Mouse (Mus musculus) forebrain, embryonic 14.5 days (tissue): Measurements from ENCODE around the gene Gm30191. TPM values are rescaled to one million over a fixed set of nuclear protein-coding genes. Genes with fewer than 3 reads are reported as not detected.
A peak's percentile ranks its signal among the peaks of the same experiment; 100 is the strongest.
"Not testable (repeated sequence)": the region's sequence is repeated elsewhere in the genome, so short reads cannot be mapped to it uniquely, and the experiment has no call there.

Experiments
- ATAC-seq: fragments of 200-750 bp; cut with Nextera tagmentation; 2 replicates; pipeline ENCODE4 v1.8.0; 2017; ENCODE audit warnings: mild to moderate bottlenecking, moderate library complexity
- DNase-seq: peaks from one replicate; pipeline ENCODE4 v3.0.0-alpha.2; 2015; ENCODE audit warnings: low spot score
- H3K27ac ChIP-seq: fragments of 300-500 bp; sonication (generic); 2 replicates; pipeline ENCODE4 v1.5.1; 2014; ENCODE audit warnings: low read depth, mild to moderate bottlenecking, control low read depth, low read length, moderate library complexity
- H3K27me3 ChIP-seq: fragments of 300-500 bp; sonication (generic); replicated peaks from 2 replicates; pipeline ENCODE4 v1.6.1; 2014; ENCODE audit warnings: low read length, control low read depth, mixed read lengths; ENCODE audit not compliant: control insufficient read depth, insufficient read depth
- H3K36me3 ChIP-seq: fragments of 300-500 bp; sonication (generic); 2 replicates; pipeline ENCODE4 v1.6.1; 2014; ENCODE audit warnings: low read length, control low read depth; ENCODE audit not compliant: control insufficient read depth, insufficient read depth
- H3K4me1 ChIP-seq: fragments of 300-500 bp; sonication (generic); 2 replicates; pipeline ENCODE4 v1.6.1; 2014; ENCODE audit warnings: antibody characterized with exemption, low read length, control low read depth; ENCODE audit not compliant: control insufficient read depth, insufficient read depth
- H3K4me2 ChIP-seq: fragments of 300-500 bp; sonication (generic); 2 replicates; pipeline ENCODE4 v1.6.1; 2014; ENCODE audit warnings: mild to moderate bottlenecking, control low read depth, low read length
- H3K4me3 ChIP-seq: fragments of 300-500 bp; sonication (generic); 2 replicates; pipeline ENCODE4 v1.5.1; 2014; ENCODE audit warnings: low read depth, low read length, control low read depth
- H3K9ac ChIP-seq: fragments of 300-500 bp; sonication (generic); 2 replicates; pipeline ENCODE4 v1.6.1; 2014; ENCODE audit warnings: mild to moderate bottlenecking, low read length, control low read depth, moderate library complexity
- H3K9me3 ChIP-seq: fragments of 300-500 bp; sonication (generic); replicated peaks from 2 replicates; pipeline ENCODE4 v1.6.1; 2016; ENCODE audit warnings: low read length, control low read depth, mixed read lengths; ENCODE audit not compliant: control insufficient read depth
- WGBS: fragments of 180-500 bp; shearing (Covaris S2); extraction: QIAGEN DNeasy Blood & Tissue Kit; methylation state at CpG from one replicate; pipeline ENCODE4 v1.1.7; 2014; 5-methylcytosine and 5-hydroxymethylcytosine counted together
- polyA plus RNA-seq: library from polyadenylated mRNA; unstranded; fragments of >200 nt; fragmentation: Nextera tagmentation; extraction: Ambion mirVana; gene quantifications from 2 replicates; pipeline ENCODE4 v1.2.1, GENCODE M21; 2014

The Gm30191 gene
- polyA plus RNA-seq, 1 experiment from 2014 or later = not detected

DNA sequence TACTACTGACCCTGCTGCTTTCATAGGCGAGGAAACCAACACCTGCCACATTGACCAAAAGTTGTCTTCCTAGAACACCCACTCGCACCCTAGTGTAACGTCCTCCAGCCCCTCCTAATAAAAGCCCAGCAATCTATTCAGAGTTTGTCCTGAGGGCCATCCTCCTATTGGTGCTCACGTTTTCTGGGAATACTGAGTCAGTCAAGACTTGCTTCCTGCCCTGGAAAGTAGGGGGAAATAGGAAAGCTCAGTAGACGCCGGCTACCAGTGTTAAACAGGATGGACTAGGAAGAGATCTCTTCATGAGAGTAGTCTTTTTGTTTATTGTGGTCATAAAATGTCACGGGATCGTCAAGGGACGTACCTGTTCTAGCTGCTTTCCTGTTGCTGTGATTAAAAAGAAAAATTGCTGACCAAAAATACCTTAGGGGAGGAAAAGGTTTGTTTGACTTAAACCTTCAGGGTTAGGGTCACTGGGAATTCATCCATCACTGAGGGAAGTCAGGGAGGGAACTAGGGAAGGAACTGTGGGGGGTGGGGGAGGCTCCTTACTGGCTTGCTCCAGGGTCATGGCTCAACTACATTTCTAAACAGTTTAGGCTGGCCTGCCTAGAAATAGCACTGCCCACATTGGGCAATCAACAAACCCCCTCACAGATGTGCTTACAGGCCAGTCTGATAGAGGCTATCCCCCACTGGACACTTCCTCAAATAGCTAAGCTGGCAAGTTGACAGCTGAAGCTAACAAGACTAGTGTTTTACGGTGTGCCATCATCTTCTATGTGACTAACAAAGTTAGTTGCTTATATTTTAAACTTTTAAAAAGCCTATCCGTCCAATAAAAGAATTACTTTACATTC, 41.9 kb downstream of the Gm30191 start:
- WGBS = 52% methylated on average over 11 of the region's 11 CpGs
- no peak for DNase-seq

DNA sequence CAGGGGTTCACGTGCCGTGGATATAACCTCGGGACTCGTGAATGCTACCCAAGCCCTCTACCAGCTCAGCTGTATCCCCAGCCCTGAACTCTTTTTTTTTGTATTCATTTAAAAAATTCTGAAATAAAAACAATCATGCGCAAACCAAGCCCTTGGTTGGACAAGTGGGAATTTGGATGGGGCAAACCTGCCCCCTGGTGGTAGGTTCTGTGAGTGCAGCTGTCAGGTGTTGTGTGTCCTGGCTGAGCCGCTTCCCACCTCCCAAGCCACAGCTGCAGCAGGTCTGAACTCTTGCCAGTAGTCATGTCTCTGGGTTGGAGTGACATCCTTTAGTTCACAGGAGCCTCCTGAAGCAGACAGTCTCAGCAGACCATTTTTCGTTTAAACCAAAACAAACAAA, 45.3 kb downstream of the Gm30191 start:
- peak; percentile 81 for DNase-seq
- H3K27ac ChIP-seq = no peak overlapping the region
- ATAC-seq = no peak
- H3K9me3 ChIP-seq = no peaks in the 10 kb centered on the region
- H3K4me2 ChIP-seq = no peak overlapping the region
- no peaks in the 10 kb centered on the region for H3K27me3 ChIP-seq
- H3K4me3 ChIP-seq = no peak overlapping the region
- no peaks in the 10 kb centered on the region for H3K36me3 ChIP-seq
- H3K9ac ChIP-seq = no peak overlapping the region
- WGBS = 18% methylated on average over 7 of the region's 7 CpGs
- peaks cover 6% of the 10 kb centered on the region for H3K4me1 ChIP-seq

More for the DNA sequence above, 41.9 kb downstream of the Gm30191 start:
- no peak for ATAC-seq
- Histone ChIP-seq H3K4me1 (peaks cover 11% of the 10 kb centered on the region), H3K9me3 (no peaks in the 10 kb centered on the region), H3K27ac (peak overlapping the region; percentile 100), H3K27me3 (no peaks in the 10 kb centered on the region), H3K4me2 (peak overlapping the region; percentile 76), H3K36me3 (peaks cover 8% of the 10 kb centered on the region), H3K9ac (peak overlapping the region; percentile 99), H3K4me3 (peak overlapping the region; percentile 96)

GRCm38 (mm10) chr4:134293061-134293691, 46.4 kb downstream of the Gm30191 start:
- Histone ChIP-seq H3K4me3 (no peak overlapping the region), H3K27ac (no peak overlapping the region), H3K4me1 (peaks cover 5% of the 10 kb centered on the region), H3K27me3 (no peaks in the 10 kb centered on the region), H3K36me3 (no peaks in the 10 kb centered on the region), H3K4me2 (no peak overlapping the region), H3K9ac (no peak overlapping the region), H3K9me3 (no peaks in the 10 kb centered on the region)
- DNase-seq = no peak
- no peak for ATAC-seq
- 76% methylated on average over 18 of the region's 18 CpGs for WGBS

GRCm38 (mm10) chr4:134293692-134294163, 47.0 kb downstream of the Gm30191 start:
- Histone ChIP-seq H3K4me2 (no peak overlapping the region), H3K36me3 (no peaks in the 10 kb centered on the region), H3K27me3 (no peaks in the 10 kb centered on the region), H3K9ac (no peak overlapping the region), H3K9me3 (no peaks in the 10 kb centered on the region), H3K4me1 (no peaks in the 10 kb centered on the region), H3K27ac (no peak overlapping the region), H3K4me3 (no peak overlapping the region)
- ATAC-seq (no peak), DNase-seq (no peak)
- WGBS = 79% methylated on average over 9 of the region's 9 CpGs

DNA sequence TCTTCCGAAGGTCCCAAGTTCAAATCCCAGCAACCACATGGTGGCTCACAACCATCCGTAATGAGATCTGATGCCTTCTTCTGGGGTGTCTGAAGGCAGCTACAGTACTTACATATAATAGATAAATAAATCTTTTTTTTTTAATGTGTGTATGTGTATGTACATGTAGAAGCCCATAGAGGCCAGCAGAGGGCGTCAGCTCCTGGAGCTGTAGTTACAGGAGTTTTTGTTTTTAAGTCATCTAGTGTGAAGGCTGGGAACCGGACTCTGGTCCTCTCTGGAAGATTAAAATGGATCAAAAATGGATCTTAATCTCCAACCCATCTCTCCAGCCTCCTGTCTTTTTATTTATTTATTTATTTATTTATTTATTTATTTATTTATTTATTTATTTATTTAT, 49.4 kb downstream of the Gm30191 start:
- H3K27me3 ChIP-seq, H3K4me3 ChIP-seq, H3K36me3 ChIP-seq, ATAC-seq, H3K27ac ChIP-seq, H3K4me1 ChIP-seq, DNase-seq, H3K4me2 ChIP-seq, H3K9me3 ChIP-seq, H3K9ac ChIP-seq: not testable (repeated sequence)
- 84% methylated on average over 4 of the region's 4 CpGs for WGBS

DNA sequence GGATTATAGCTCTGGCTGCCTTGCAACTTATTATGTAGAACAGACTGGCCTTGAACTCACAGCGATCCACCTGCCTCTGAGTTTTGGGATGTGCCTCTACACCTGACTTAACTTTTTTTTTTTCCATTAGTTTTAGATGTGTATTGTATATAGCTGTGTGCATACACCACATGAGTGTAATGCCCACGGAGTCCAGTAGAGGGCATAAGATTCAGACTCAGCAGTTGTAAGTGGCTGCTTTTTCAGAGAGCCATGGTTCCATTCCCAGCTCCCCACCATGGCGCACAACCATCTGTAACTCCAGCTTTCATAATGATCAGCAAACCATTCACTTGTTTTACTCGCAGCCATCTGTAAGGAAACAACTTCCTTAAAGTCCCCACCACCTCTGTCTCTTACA, 49.8 kb downstream of the Gm30191 start:
- DNase-seq = no peak

GRCm38 (mm10) chr4:134297369-134297768, 50.6 kb downstream of the Gm30191 start:
- ATAC-seq = no peak

More for the DNA sequence above, 49.8 kb downstream of the Gm30191 start:
- Histone ChIP-seq H3K4me3 (no peak overlapping the region), H3K27me3 (no peaks in the 10 kb centered on the region), H3K9me3 (no peaks in the 10 kb centered on the region), H3K36me3 (no peaks in the 10 kb centered on the region), H3K4me2 (no peak overlapping the region), H3K9ac (no peak overlapping the region), H3K4me1 (no peaks in the 10 kb centered on the region), H3K27ac (no peak overlapping the region)
- 96% methylated on average over 4 of the region's 4 CpGs for WGBS
- ATAC-seq = no peak

DNA sequence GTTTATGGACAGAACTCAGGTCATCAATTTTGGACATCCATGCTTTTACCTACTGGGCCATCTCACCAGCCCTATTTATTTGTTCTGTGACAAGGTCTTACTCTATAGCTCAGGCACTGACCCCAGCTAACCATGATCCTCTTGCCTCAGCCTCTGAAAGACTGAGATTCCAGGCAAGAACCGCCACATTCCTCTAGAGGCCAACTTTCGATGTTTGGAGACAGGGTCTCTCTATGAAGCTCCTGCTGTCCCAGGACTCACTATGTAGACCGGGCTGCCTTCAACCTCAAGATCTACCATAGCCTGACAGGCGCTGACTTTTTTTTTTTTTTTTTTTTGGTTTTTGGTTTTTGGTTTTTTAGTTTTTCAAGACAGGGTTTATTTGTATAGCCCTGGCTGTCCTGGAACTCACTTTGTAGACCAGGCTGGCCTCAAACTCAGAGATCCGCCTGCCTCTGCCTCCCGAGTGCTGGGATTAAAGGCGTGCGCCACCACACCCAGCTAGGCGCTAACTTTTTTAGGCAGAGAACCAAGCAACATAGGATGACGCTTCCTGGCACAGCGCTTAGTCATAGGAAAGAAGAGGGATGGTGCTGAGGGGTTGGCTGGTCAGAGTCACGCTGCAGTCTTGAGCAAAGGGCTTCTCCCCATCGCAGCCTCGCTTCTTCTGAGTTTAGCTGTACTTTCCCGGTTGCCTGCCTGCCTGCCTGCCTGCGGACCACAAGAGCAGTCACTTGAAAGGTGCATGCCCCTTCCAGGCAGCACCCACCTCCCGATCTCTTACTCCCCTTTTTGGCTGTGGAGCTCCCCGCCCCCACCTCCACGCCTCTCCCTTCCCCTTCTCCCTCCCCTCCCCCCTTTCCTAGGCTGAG, 52.1 kb downstream of the Gm30191 start:
- H3K4me1 ChIP-seq = no peaks in the 10 kb centered on the region
- no peak overlapping the region for H3K9ac ChIP-seq
- no peaks in the 10 kb centered on the region for H3K27me3 ChIP-seq
- DNase-seq (no peak), ATAC-seq (no peak)
- no peak overlapping the region for H3K4me3 ChIP-seq
- no peak overlapping the region for H3K27ac ChIP-seq
- no peaks in the 10 kb centered on the region for H3K36me3 ChIP-seq
- no peak overlapping the region for H3K4me2 ChIP-seq
- H3K9me3 ChIP-seq = no peaks in the 10 kb centered on the region
- 76% methylated on average over 19 of the region's 19 CpGs for WGBS

More at GRCm38 (mm10) chr4:134297369-134297768, 50.6 kb downstream of the Gm30191 start:
- no peaks in the 10 kb centered on the region for H3K36me3 ChIP-seq
- no peak for DNase-seq
- H3K4me2 ChIP-seq = no peak overlapping the region
- no peak overlapping the region for H3K9ac ChIP-seq
- no peaks in the 10 kb centered on the region for H3K4me1 ChIP-seq
- no peaks in the 10 kb centered on the region for H3K27me3 ChIP-seq
- 95% methylated on average over 8 of the region's 8 CpGs for WGBS
- no peaks in the 10 kb centered on the region for H3K9me3 ChIP-seq
- no peak overlapping the region for H3K4me3 ChIP-seq
- H3K27ac ChIP-seq = no peak overlapping the region
